Mouse (Mus musculus): Measurements from ENCODE around the gene Ptpn1. TPM values are rescaled to one million over a fixed set of nuclear protein-coding genes. Genes with fewer than 3 reads are reported as not detected.

Gene Ptpn1
- polyA plus RNA-seq, 1 experiment from 2014 or later: 54.0 TPM

GRCm38 (mm10) chr2:167949808-167950207 lies 18.0 kb downstream of the Ptpn1 start:
- no peaks in the 10 kb centered on the region; the same call in 1 of the 2 replicates for H3K36me3 ChIP-seq
- H3K27ac ChIP-seq: peak overlapping the region; percentile 10; the same call in 1 of the 2 replicates
- peaks cover 46% of the 10 kb centered on the region for H3K4me1 ChIP-seq
- no peaks in the 10 kb centered on the region for H3K9me3 ChIP-seq
- 85% methylated on average over 2 of the region's 2 CpGs for WGBS
- no peaks in the 10 kb centered on the region for H3K27me3 ChIP-seq
- no peak overlapping the region for H3K4me2 ChIP-seq (replicated peaks)
- no peak for ATAC-seq (ENCODE audit: low FRiP score, low read depth)
- peak overlapping the region; percentile 39; the same call in 1 of the 2 replicates for H3K9ac ChIP-seq
- H3K4me3 ChIP-seq: no peak overlapping the region

GRCm38 (mm10) chr2:167950681-167951080 lies 18.8 kb downstream of the Ptpn1 start:
- H3K4me2 ChIP-seq (replicated peaks): no peak overlapping the region
- no peak for ATAC-seq (ENCODE audit: low FRiP score, low read depth)
- no peaks in the 10 kb centered on the region for H3K27me3 ChIP-seq
- no peak overlapping the region for H3K27ac ChIP-seq
- no peak overlapping the region for H3K4me3 ChIP-seq
- H3K36me3 ChIP-seq: no peaks in the 10 kb centered on the region; the same call in 1 of the 2 replicates
- H3K9ac ChIP-seq: no peak overlapping the region
- H3K9me3 ChIP-seq: no peaks in the 10 kb centered on the region
- peaks cover 37% of the 10 kb centered on the region for H3K4me1 ChIP-seq
- 85% methylated on average over 6 of the region's 6 CpGs for WGBS

GRCm38 (mm10) chr2:167951301-167952211 lies 19.7 kb downstream of the Ptpn1 start:
- H3K4me1 ChIP-seq: peaks cover 35% of the 10 kb centered on the region
- H3K27ac ChIP-seq: no peak overlapping the region
- H3K9ac ChIP-seq: no peak overlapping the region

GRCm38 (mm10) chr2:167953819-167954218 lies 22.0 kb downstream of the Ptpn1 start:
- no peak overlapping the region for H3K4me3 ChIP-seq
- no peak overlapping the region for H3K27ac ChIP-seq
- 80% methylated on average over 10 of the region's 10 CpGs for WGBS
- no peak overlapping the region for H3K4me2 ChIP-seq (replicated peaks)
- no peaks in the 10 kb centered on the region for H3K27me3 ChIP-seq
- H3K9me3 ChIP-seq: no peaks in the 10 kb centered on the region
- H3K36me3 ChIP-seq: no peaks in the 10 kb centered on the region; the same call in 1 of the 2 replicates
- no peak overlapping the region for H3K9ac ChIP-seq
- H3K4me1 ChIP-seq: peaks cover 24% of the 10 kb centered on the region
- ATAC-seq (ENCODE audit: low FRiP score, low read depth): no peak

More at GRCm38 (mm10) chr2:167951301-167952211, 19.7 kb downstream of the Ptpn1 start:
- no peak overlapping the region for H3K4me3 ChIP-seq
- ATAC-seq (ENCODE audit: low FRiP score, low read depth): no peak
- no peak overlapping the region for H3K4me2 ChIP-seq (replicated peaks)
- H3K36me3 ChIP-seq: no peaks in the 10 kb centered on the region; the same call in 1 of the 2 replicates
- 85% methylated on average over 13 of the region's 13 CpGs for WGBS
- no peaks in the 10 kb centered on the region for H3K9me3 ChIP-seq
- no peaks in the 10 kb centered on the region for H3K27me3 ChIP-seq

GRCm38 (mm10) chr2:167954928-167955327 lies 23.1 kb downstream of the Ptpn1 start:
- Histone ChIP-seq H3K27ac (no peak overlapping the region), H3K4me1 (peaks cover 16% of the 10 kb centered on the region), H3K9me3 (no peaks in the 10 kb centered on the region), H3K36me3 (no peaks in the 10 kb centered on the region; the same call in 1 of the 2 replicates), H3K27me3 (no peaks in the 10 kb centered on the region), H3K9ac (no peak overlapping the region), H3K4me2 (replicated peaks) (no peak overlapping the region), H3K4me3 (no peak overlapping the region)
- 77% methylated on average over 7 of the region's 7 CpGs for WGBS
- no peak for ATAC-seq (ENCODE audit: low FRiP score, low read depth)

GRCm38 (mm10) chr2:167957539-167957938 lies 25.7 kb downstream of the Ptpn1 start:
- Histone ChIP-seq H3K4me3 (no peak overlapping the region), H3K4me1 (peaks cover 12% of the 10 kb centered on the region; the same call in 1 of the 2 replicates), H3K27me3 (no peaks in the 10 kb centered on the region), H3K36me3 (no peaks in the 10 kb centered on the region; the same call in none of the 2 replicates), H3K4me2 (replicated peaks) (no peak overlapping the region), H3K27ac (no peak overlapping the region), H3K9me3 (no peaks in the 10 kb centered on the region), H3K9ac (no peak overlapping the region)
- WGBS: 89% methylated on average over 1 of the region's 1 CpGs
- ATAC-seq (ENCODE audit: low FRiP score, low read depth): no peak

GRCm38 (mm10) chr2:167958082-167958788 lies 26.4 kb downstream of the Ptpn1 start:
- H3K27ac ChIP-seq: no peak overlapping the region

GRCm38 (mm10) chr2:167958843-167959242 lies 27.0 kb downstream of the Ptpn1 start:
- Histone ChIP-seq H3K27me3 (no peaks in the 10 kb centered on the region), H3K27ac (no peak overlapping the region), H3K9me3 (no peaks in the 10 kb centered on the region), H3K4me3 (no peak overlapping the region), H3K4me2 (replicated peaks) (no peak overlapping the region), H3K4me1 (peaks cover 12% of the 10 kb centered on the region; the same call in 1 of the 2 replicates), H3K36me3 (peaks cover 7% of the 10 kb centered on the region), H3K9ac (no peak overlapping the region)
- no peak for ATAC-seq (ENCODE audit: low FRiP score, low read depth)
- whole genome bisulfite sequencing: 64% methylated on average over 4 of the region's 4 CpGs

More at GRCm38 (mm10) chr2:167958082-167958788, 26.4 kb downstream of the Ptpn1 start:
- Histone ChIP-seq H3K36me3 (peaks cover 2% of the 10 kb centered on the region), H3K9ac (no peak overlapping the region), H3K27me3 (no peaks in the 10 kb centered on the region), H3K4me1 (peaks cover 12% of the 10 kb centered on the region; the same call in 1 of the 2 replicates), H3K4me3 (no peak overlapping the region), H3K4me2 (replicated peaks) (no peak overlapping the region), H3K9me3 (no peaks in the 10 kb centered on the region)
- ATAC-seq (ENCODE audit: low FRiP score, low read depth): peak; percentile 28; the same call in 1 of the 2 replicates
- WGBS: 59% methylated on average over 5 of the region's 5 CpGs

GRCm38 (mm10) chr2:167959384-167959911 lies 27.6 kb downstream of the Ptpn1 start:
- H3K9ac ChIP-seq: no peak overlapping the region
- no peak overlapping the region for H3K27ac ChIP-seq
- H3K9me3 ChIP-seq: no peaks in the 10 kb centered on the region
- ATAC-seq (ENCODE audit: low FRiP score, low read depth): no peak
- H3K27me3 ChIP-seq: no peaks in the 10 kb centered on the region
- no peak overlapping the region for H3K4me2 ChIP-seq (replicated peaks)
- peaks cover 13% of the 10 kb centered on the region for H3K36me3 ChIP-seq
- H3K4me3 ChIP-seq: no peak overlapping the region
- WGBS: 73% methylated on average over 4 of the region's 4 CpGs
- H3K4me1 ChIP-seq: peaks cover 12% of the 10 kb centered on the region; the same call in 1 of the 2 replicates

- Histone ChIP-seq H3K4me1 (peaks cover 12% of the 10 kb centered on the region; the same call in 1 of the 2 replicates), H3K4me2 (replicated peaks) (no peak overlapping the region), H3K36me3 (peaks cover 18% of the 10 kb centered on the region), H3K4me3 (no peak overlapping the region), H3K27ac (no peak overlapping the region), H3K9me3 (no peaks in the 10 kb centered on the region), H3K27me3 (no peaks in the 10 kb centered on the region), H3K9ac (no peak overlapping the region)
- no peak for ATAC-seq (ENCODE audit: low FRiP score, low read depth)
- WGBS: 76% methylated on average over 7 of the region's 7 CpGs
Measured at GRCm38 (mm10) chr2:167959996-167960395, 28.1 kb downstream of the Ptpn1 start.

- 85% methylated on average over 8 of the region's 8 CpGs for WGBS
- H3K9ac ChIP-seq: no peak overlapping the region
- ATAC-seq (ENCODE audit: low FRiP score, low read depth): no peak
- H3K9me3 ChIP-seq: no peaks in the 10 kb centered on the region
- no peak overlapping the region for H3K4me2 ChIP-seq (replicated peaks)
- no peak overlapping the region for H3K4me3 ChIP-seq
- no peak overlapping the region for H3K27ac ChIP-seq
- peaks cover 24% of the 10 kb centered on the region for H3K36me3 ChIP-seq
- no peaks in the 10 kb centered on the region for H3K27me3 ChIP-seq
- H3K4me1 ChIP-seq: peaks cover 12% of the 10 kb centered on the region; the same call in 1 of the 2 replicates
Measured at GRCm38 (mm10) chr2:167960584-167960983, 28.7 kb downstream of the Ptpn1 start.
